Mouse (Mus musculus): Measurements from ENCODE around the gene Tmie. TPM values are rescaled to one million over a fixed set of nuclear protein-coding genes. Genes with fewer than 3 reads are reported as not detected.
A peak's percentile ranks its signal among the peaks of the same experiment; 100 is the strongest.

Tmie gene
- polyA plus RNA-seq, 1 experiment from 2014 or later, result 6.0 TPM

DNA sequence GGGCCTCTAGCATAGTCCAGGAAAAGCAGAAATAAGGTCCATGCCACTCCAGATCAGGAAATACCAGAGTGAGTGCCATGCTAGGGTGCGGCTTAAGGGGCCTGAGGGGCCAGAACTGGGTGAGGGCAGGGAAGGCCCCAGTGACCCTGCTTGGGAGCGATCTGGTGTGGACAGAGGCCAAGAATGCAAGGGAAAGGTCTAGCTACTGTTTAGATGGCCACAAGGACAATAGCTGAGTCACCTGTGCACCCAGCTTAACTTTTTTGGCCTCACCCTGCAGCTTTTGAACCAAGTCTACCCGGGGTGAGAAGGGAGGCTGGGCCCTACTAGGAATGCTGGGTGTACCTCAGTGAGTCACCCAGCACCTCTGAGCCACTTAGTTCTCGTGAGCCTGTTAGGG, 859 bp upstream of the Tmie start:
- no peaks in the 10 kb centered on the region for H3K36me3 ChIP-seq (replicated peaks; ENCODE audit: insufficient read depth, low read length)
- peak overlapping the region; percentile 53 for H3K4me3 ChIP-seq (ENCODE audit: low read depth, low read length)
- peak overlapping the region; percentile 77 for H3K4me2 ChIP-seq (ENCODE audit: low read depth, low read length)
- DNase-seq, result no peak
- H3K4me1 ChIP-seq (ENCODE audit: insufficient read depth), result peaks cover 9% of the 10 kb centered on the region; the same call in 1 of the 2 replicates
- H3K9ac ChIP-seq (replicated peaks), result peak overlapping the region; percentile 54
- H3K27ac ChIP-seq (ENCODE audit: low read depth), result peak overlapping the region; percentile 80
- peak; percentile 43 for ATAC-seq
- 47% methylated on average over 4 of the region's 4 CpGs for WGBS (ENCODE audit: insufficient replicate concordance)
- H3K9me3 ChIP-seq (ENCODE audit: low read length), result no peaks in the 10 kb centered on the region
- peaks cover 16% of the 10 kb centered on the region for H3K27me3 ChIP-seq (ENCODE audit: insufficient read depth, low read length)
- TF ChIP-seq EP300 (IDR thresholded peaks at IDR 0.05; ENCODE audit: low read depth), result no peak
- TF ChIP-seq CTCF (IDR thresholded peaks at IDR 0.05; ENCODE audit: low read depth), result no peak

DNA sequence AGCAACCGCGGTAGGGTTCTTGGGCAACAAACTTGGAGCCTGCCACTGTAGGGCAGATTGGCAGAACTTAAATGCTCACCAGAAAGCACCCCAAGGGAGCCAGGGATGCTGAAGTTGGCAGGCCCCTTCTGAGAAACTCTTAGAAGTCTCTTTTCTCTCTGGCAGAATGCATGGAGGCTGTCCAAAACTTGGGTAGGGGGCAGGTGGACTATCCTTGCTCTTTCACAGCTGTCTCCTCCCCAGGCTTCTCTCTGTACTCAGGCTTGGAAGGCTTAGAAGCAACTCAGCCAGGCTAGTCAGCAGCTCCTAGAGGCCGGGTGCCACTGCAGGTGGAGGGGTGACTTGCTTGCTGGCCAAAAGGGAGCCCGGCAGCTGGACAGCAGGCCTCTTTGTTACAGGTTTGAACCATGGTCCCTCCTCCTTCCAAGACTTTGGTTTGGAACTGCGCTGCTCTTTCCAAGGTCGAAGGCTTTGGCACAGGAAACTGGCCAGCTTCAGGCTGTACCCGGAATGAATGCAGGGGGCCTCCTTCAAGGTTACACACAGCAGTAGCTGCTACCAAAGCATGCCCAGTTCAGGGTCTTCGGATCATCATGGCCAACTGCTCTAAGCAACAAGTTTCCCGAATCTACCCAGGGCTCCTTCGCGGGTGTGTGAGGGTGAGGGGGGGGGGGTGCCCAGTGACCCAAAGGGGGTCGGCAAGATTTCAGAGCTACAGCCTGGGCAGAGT, 557 bp downstream of the Tmie start, which contains the start of gene Als2cl:
Als2cl (plus strand) TSS at position 680 of the 730 bp plus-strand sequence.
- 19% methylated on average over 12 of the region's 12 CpGs for WGBS (ENCODE audit: insufficient replicate concordance)
- H3K4me1 ChIP-seq (ENCODE audit: insufficient read depth), result peaks cover 14% of the 10 kb centered on the region
- H3K27me3 ChIP-seq (ENCODE audit: insufficient read depth, low read length), result peaks cover 17% of the 10 kb centered on the region
- DNase-seq (no peak), ATAC-seq (no peak)
- no peaks in the 10 kb centered on the region for H3K36me3 ChIP-seq (replicated peaks; ENCODE audit: insufficient read depth, low read length)
- peak within 1 kb of the TSS; percentile 53 for H3K4me3 ChIP-seq (ENCODE audit: low read depth, low read length)
- H3K27ac ChIP-seq (ENCODE audit: low read depth), result peak within 1 kb of the TSS; percentile 87
- H3K9ac ChIP-seq (replicated peaks), result peak within 1 kb of the TSS; percentile 67
- H3K4me2 ChIP-seq (ENCODE audit: low read depth, low read length), result peak within 1 kb of the TSS; percentile 77
- H3K9me3 ChIP-seq (ENCODE audit: low read length), result no peaks in the 10 kb centered on the region
- TF ChIP-seq CTCF (IDR thresholded peaks at IDR 0.05; ENCODE audit: low read depth) (no peak), EP300 (IDR thresholded peaks at IDR 0.05; ENCODE audit: low read depth) (no peak)

- TF ChIP-seq CTCF (IDR thresholded peaks at IDR 0.05; ENCODE audit: low read depth) (no peak), EP300 (IDR thresholded peaks at IDR 0.05; ENCODE audit: low read depth) (no peak)
These were observed 2.0 kb downstream of the Tmie start for GRCm38 (mm10) chr9:110877888-110878287.

DNA sequence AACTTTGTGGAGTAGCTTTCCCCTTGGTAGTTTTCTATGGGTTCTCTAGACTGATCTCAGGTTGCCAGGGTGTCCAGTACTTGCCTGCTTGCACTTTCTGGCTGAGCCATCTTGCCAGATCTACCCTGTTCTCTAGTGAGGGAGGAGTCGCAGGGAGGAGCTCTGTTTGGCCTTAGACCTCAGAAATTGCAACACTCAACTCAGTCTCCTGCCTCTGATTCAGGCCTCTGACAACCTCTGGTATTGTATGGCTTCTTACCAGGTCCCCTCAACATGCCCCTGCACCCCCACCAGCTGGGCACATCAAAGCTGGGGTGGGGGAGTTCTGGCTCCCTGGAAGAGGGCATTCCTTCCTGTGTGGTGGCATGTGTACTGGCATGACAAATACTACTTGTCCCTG, 2.6 kb downstream of the Tmie start:
- H3K4me2 ChIP-seq (ENCODE audit: low read depth, low read length), result peak overlapping the region; percentile 77; the same call in 1 of the 2 replicates
- H3K4me3 ChIP-seq (ENCODE audit: low read depth, low read length), result no peak overlapping the region
- H3K36me3 ChIP-seq (replicated peaks; ENCODE audit: insufficient read depth, low read length), result no peaks in the 10 kb centered on the region
- peaks cover 21% of the 10 kb centered on the region for H3K27me3 ChIP-seq (ENCODE audit: insufficient read depth, low read length)
- H3K9me3 ChIP-seq (ENCODE audit: low read length), result no peaks in the 10 kb centered on the region
- H3K4me1 ChIP-seq (ENCODE audit: insufficient read depth), result peaks cover 22% of the 10 kb centered on the region
- ATAC-seq (0 out of 2 replicates have a peak, but pooled peaks have one; percentile 18), DNase-seq (no peak)
- no peak for TF ChIP-seq EP300 (IDR thresholded peaks at IDR 0.05; ENCODE audit: low read depth)
- TF ChIP-seq CTCF (IDR thresholded peaks at IDR 0.05; ENCODE audit: low read depth), result no peak
- H3K9ac ChIP-seq (replicated peaks), result peak overlapping the region; percentile 51
- whole genome bisulfite sequencing (ENCODE audit: insufficient replicate concordance), result 32% methylated on average over 1 of the region's 1 CpGs
- peak overlapping the region; percentile 84 for H3K27ac ChIP-seq (ENCODE audit: low read depth)

More at GRCm38 (mm10) chr9:110877888-110878287, 2.0 kb downstream of the Tmie start:
- Histone ChIP-seq H3K9ac (replicated peaks) (peak overlapping the region; percentile 51), H3K27ac (ENCODE audit: low read depth) (peak overlapping the region; percentile 84), H3K9me3 (ENCODE audit: low read length) (no peaks in the 10 kb centered on the region), H3K4me1 (ENCODE audit: insufficient read depth) (peaks cover 22% of the 10 kb centered on the region), H3K4me3 (ENCODE audit: low read depth, low read length) (no peak overlapping the region), H3K4me2 (ENCODE audit: low read depth, low read length) (peak overlapping the region; percentile 77), H3K36me3 (replicated peaks; ENCODE audit: insufficient read depth, low read length) (no peaks in the 10 kb centered on the region), H3K27me3 (ENCODE audit: insufficient read depth, low read length) (peaks cover 21% of the 10 kb centered on the region)
- ATAC-seq (peak; percentile 61), DNase-seq (peak; percentile 55)
- 60% methylated on average over 5 of the region's 5 CpGs for WGBS (ENCODE audit: insufficient replicate concordance)

GRCm38 (mm10) chr9:110875288-110875695, 4.6 kb downstream of the Tmie start:
- no peak overlapping the region for H3K9ac ChIP-seq (replicated peaks)
- H3K4me1 ChIP-seq (ENCODE audit: insufficient read depth), result peaks cover 17% of the 10 kb centered on the region; the same call in 1 of the 2 replicates
- H3K27me3 ChIP-seq (ENCODE audit: insufficient read depth, low read length), result peaks cover 12% of the 10 kb centered on the region
- no peak overlapping the region for H3K4me2 ChIP-seq (ENCODE audit: low read depth, low read length)
- H3K9me3 ChIP-seq (ENCODE audit: low read length), result no peaks in the 10 kb centered on the region
- no peaks in the 10 kb centered on the region for H3K36me3 ChIP-seq (replicated peaks; ENCODE audit: insufficient read depth, low read length)
- no peak overlapping the region for H3K4me3 ChIP-seq (ENCODE audit: low read depth, low read length)
- DNase-seq (peak; percentile 74), ATAC-seq (peak; percentile 73)
- H3K27ac ChIP-seq (ENCODE audit: low read depth), result peak overlapping the region; percentile 84
- no peak for TF ChIP-seq EP300 (IDR thresholded peaks at IDR 0.05; ENCODE audit: low read depth)
- no peak for TF ChIP-seq CTCF (IDR thresholded peaks at IDR 0.05; ENCODE audit: low read depth)
- 46% methylated on average over 2 of the region's 6 CpGs for WGBS (ENCODE audit: insufficient replicate concordance)

- 37% methylated on average over 3 of the region's 3 CpGs for WGBS (ENCODE audit: insufficient replicate concordance)
- Histone ChIP-seq H3K4me3 (ENCODE audit: low read depth, low read length) (no peak overlapping the region), H3K9me3 (ENCODE audit: low read length) (no peaks in the 10 kb centered on the region), H3K36me3 (replicated peaks; ENCODE audit: insufficient read depth, low read length) (no peaks in the 10 kb centered on the region), H3K27me3 (ENCODE audit: insufficient read depth, low read length) (peaks cover 7% of the 10 kb centered on the region; the same call in 1 of the 2 replicates), H3K4me2 (ENCODE audit: low read depth, low read length) (no peak overlapping the region), H3K9ac (replicated peaks) (no peak overlapping the region), H3K27ac (ENCODE audit: low read depth) (peak overlapping the region; percentile 37; the same call in 1 of the 2 replicates), H3K4me1 (ENCODE audit: insufficient read depth) (peaks cover 17% of the 10 kb centered on the region; the same call in 1 of the 2 replicates)
- ATAC-seq (no peak), DNase-seq (no peak)
- no peak for TF ChIP-seq CTCF (IDR thresholded peaks at IDR 0.05; ENCODE audit: low read depth)
- no peak for TF ChIP-seq EP300 (IDR thresholded peaks at IDR 0.05; ENCODE audit: low read depth)
These were observed 5.2 kb downstream of the Tmie start for GRCm38 (mm10) chr9:110874660-110875191.
